Mouse (Mus musculus): Measurements from ENCODE around the gene Nabp1.

Gene Nabp1

GRCm38 (mm10) chr1:51478262-51479026, at the start of gene Nabp1:
Gene Nabp1 (minus strand): TSS chr1:51478425.
- peak; percentile 99 for DNase-seq

GRCm38 (mm10) chr1:51525563-51526265, 47.5 kb upstream of the Nabp1 start:
- no peak for DNase-seq

- no peak for DNase-seq
These were observed 43.4 kb upstream of the Nabp1 start for GRCm38 (mm10) chr1:51521651-51522050.

- DNase-seq: no peak
These were observed 42.1 kb upstream of the Nabp1 start for GRCm38 (mm10) chr1:51520246-51520780.

GRCm38 (mm10) chr1:51519112-51519511, 40.9 kb upstream of the Nabp1 start:
- no peak for DNase-seq

GRCm38 (mm10) chr1:51515625-51516024, 37.4 kb upstream of the Nabp1 start:
- no peak for DNase-seq

- no peak for DNase-seq
These were observed 36.8 kb upstream of the Nabp1 start for GRCm38 (mm10) chr1:51515041-51515440.

- no peak for DNase-seq
These were observed 36.2 kb upstream of the Nabp1 start for GRCm38 (mm10) chr1:51514379-51514778.

GRCm38 (mm10) chr1:51513059-51513713, 35.0 kb upstream of the Nabp1 start:
- DNase-seq: no peak

GRCm38 (mm10) chr1:51512326-51512725, 34.1 kb upstream of the Nabp1 start:
- no peak for DNase-seq

GRCm38 (mm10) chr1:51509776-51510175, 31.6 kb upstream of the Nabp1 start:
- no peak for DNase-seq

- DNase-seq: no peak
These were observed 30.9 kb upstream of the Nabp1 start for GRCm38 (mm10) chr1:51509083-51509482.

- no peak for DNase-seq
These were observed 30.3 kb upstream of the Nabp1 start for GRCm38 (mm10) chr1:51508543-51508942.

GRCm38 (mm10) chr1:51507436-51507835, 29.2 kb upstream of the Nabp1 start:
- DNase-seq: no peak

- DNase-seq: no peak
These were observed 28.0 kb upstream of the Nabp1 start for GRCm38 (mm10) chr1:51506236-51506635.

- DNase-seq: no peak
These were observed 27.4 kb upstream of the Nabp1 start for GRCm38 (mm10) chr1:51505632-51506031.

GRCm38 (mm10) chr1:51503055-51503454, 24.8 kb upstream of the Nabp1 start:
- DNase-seq: no peak

- DNase-seq: no peak
These were observed 24.1 kb upstream of the Nabp1 start for GRCm38 (mm10) chr1:51502353-51502752.

GRCm38 (mm10) chr1:51501251-51501650, 23.0 kb upstream of the Nabp1 start:
- DNase-seq: no peak

GRCm38 (mm10) chr1:51498601-51499098, 20.4 kb upstream of the Nabp1 start:
- DNase-seq: no peak

- no peak for DNase-seq
These were observed 17.9 kb upstream of the Nabp1 start for GRCm38 (mm10) chr1:51496163-51496562.

GRCm38 (mm10) chr1:51493592-51494307, 15.5 kb upstream of the Nabp1 start:
- DNase-seq: no peak

GRCm38 (mm10) chr1:51486291-51486690, 8.1 kb upstream of the Nabp1 start:
- no peak for DNase-seq

All from cerebellum, adult 8-10 months (tissue).